Mouse (Mus musculus): Measurements from ENCODE around the gene Dusp2. TPM values are rescaled to one million over a fixed set of nuclear protein-coding genes. Genes with fewer than 3 reads are reported as not detected.

Dusp2 gene
- polyA plus RNA-seq, 1 experiment = 13.9 TPM

GRCm38 (mm10) chr2:127310246-127310645, 25.7 kb upstream of the Dusp2 start:
- Histone ChIP-seq H3K4me3 (ENCODE audit: insufficient read depth, poor library complexity, severe bottlenecking) (no peak overlapping the region), H3K79me3 (ENCODE audit: low read depth) (no peaks in the 10 kb centered on the region), H3K36me3 (ENCODE audit: control insufficient read depth, insufficient read depth) (no peaks in the 10 kb centered on the region), H3ac (ENCODE audit: control insufficient read depth, insufficient read length, low read depth) (no peak overlapping the region), H3K79me2 (ENCODE audit: control insufficient read depth, insufficient read depth) (no peaks in the 10 kb centered on the region), H3K27me3 (ENCODE audit: control insufficient read depth, insufficient read depth, insufficient read length) (no peaks in the 10 kb centered on the region)
- TF ChIP-seq USF1 (IDR thresholded peaks at IDR 0.05; ENCODE audit: low read depth) = no peak
- no peak for TF ChIP-seq FOSL1 (IDR thresholded peaks at IDR 0.05; ENCODE audit: insufficient read depth, low read length, poor library complexity, severe bottlenecking)
- no peak for TF ChIP-seq MYOG (IDR thresholded peaks at IDR 0.05; ENCODE audit: control insufficient read depth, extremely low read depth, insufficient read length)
- no peak for TF ChIP-seq CEBPB (IDR thresholded peaks at IDR 0.05; ENCODE audit: low read depth)
- no peak for TF ChIP-seq CTCF (IDR thresholded peaks at IDR 0.05; ENCODE audit: control insufficient read depth, insufficient read depth, insufficient read length)
- TF ChIP-seq MYOD1 (IDR thresholded peaks at IDR 0.05; ENCODE audit: control insufficient read depth, insufficient read length, low read depth) = no peak
- no peak for TF ChIP-seq MAX (IDR thresholded peaks at IDR 0.05)

GRCm38 (mm10) chr2:127310685-127311084, 25.3 kb upstream of the Dusp2 start:
- Histone ChIP-seq H3K36me3 (ENCODE audit: control insufficient read depth, insufficient read depth) (no peaks in the 10 kb centered on the region), H3ac (ENCODE audit: control insufficient read depth, insufficient read length, low read depth) (no peak overlapping the region), H3K27me3 (ENCODE audit: control insufficient read depth, insufficient read depth, insufficient read length) (no peaks in the 10 kb centered on the region), H3K79me3 (ENCODE audit: low read depth) (no peaks in the 10 kb centered on the region), H3K79me2 (ENCODE audit: control insufficient read depth, insufficient read depth) (no peaks in the 10 kb centered on the region), H3K4me3 (ENCODE audit: insufficient read depth, poor library complexity, severe bottlenecking) (no peak overlapping the region)
- no peak for TF ChIP-seq FOSL1 (IDR thresholded peaks at IDR 0.05; ENCODE audit: insufficient read depth, low read length, poor library complexity, severe bottlenecking)
- no peak for TF ChIP-seq MYOG (IDR thresholded peaks at IDR 0.05; ENCODE audit: control insufficient read depth, extremely low read depth, insufficient read length)
- TF ChIP-seq CEBPB (IDR thresholded peaks at IDR 0.05; ENCODE audit: low read depth) = no peak
- no peak for TF ChIP-seq MAX (IDR thresholded peaks at IDR 0.05)
- TF ChIP-seq MYOD1 (IDR thresholded peaks at IDR 0.05; ENCODE audit: control insufficient read depth, insufficient read length, low read depth) = no peak
- no peak for TF ChIP-seq CTCF (IDR thresholded peaks at IDR 0.05; ENCODE audit: control insufficient read depth, insufficient read depth, insufficient read length)
- TF ChIP-seq USF1 (IDR thresholded peaks at IDR 0.05; ENCODE audit: low read depth) = no peak

- H3K79me2 ChIP-seq (ENCODE audit: control insufficient read depth, insufficient read depth) = no peaks in the 10 kb centered on the region
- no peak overlapping the region for H3K4me3 ChIP-seq (ENCODE audit: insufficient read depth, poor library complexity, severe bottlenecking)
- H3K27me3 ChIP-seq (ENCODE audit: control insufficient read depth, insufficient read depth, insufficient read length) = no peaks in the 10 kb centered on the region
- H3ac ChIP-seq (ENCODE audit: control insufficient read depth, insufficient read length, low read depth) = no peak overlapping the region
- TF ChIP-seq MYOD1 (IDR thresholded peaks at IDR 0.05; ENCODE audit: control insufficient read depth, insufficient read length, low read depth) (no peak), CEBPB (IDR thresholded peaks at IDR 0.05; ENCODE audit: low read depth) (no peak), MYOG (IDR thresholded peaks at IDR 0.05; ENCODE audit: control insufficient read depth, extremely low read depth, insufficient read length) (no peak), FOSL1 (IDR thresholded peaks at IDR 0.05; ENCODE audit: insufficient read depth, low read length, poor library complexity, severe bottlenecking) (no peak), MAX (IDR thresholded peaks at IDR 0.05) (no peak), USF1 (IDR thresholded peaks at IDR 0.05; ENCODE audit: low read depth) (no peak)
- no peaks in the 10 kb centered on the region for H3K79me3 ChIP-seq (ENCODE audit: low read depth)
- H3K36me3 ChIP-seq (ENCODE audit: control insufficient read depth, insufficient read depth) = no peaks in the 10 kb centered on the region
Measured at GRCm38 (mm10) chr2:127311193-127311592, 24.8 kb upstream of the Dusp2 start.

GRCm38 (mm10) chr2:127312801-127313200, 23.2 kb upstream of the Dusp2 start:
- Histone ChIP-seq H3K4me3 (ENCODE audit: insufficient read depth, poor library complexity, severe bottlenecking) (no peak overlapping the region), H3K79me3 (ENCODE audit: low read depth) (no peaks in the 10 kb centered on the region), H3K27me3 (ENCODE audit: control insufficient read depth, insufficient read depth, insufficient read length) (no peaks in the 10 kb centered on the region), H3ac (ENCODE audit: control insufficient read depth, insufficient read length, low read depth) (no peak overlapping the region), H3K79me2 (ENCODE audit: control insufficient read depth, insufficient read depth) (no peaks in the 10 kb centered on the region), H3K36me3 (ENCODE audit: control insufficient read depth, insufficient read depth) (no peaks in the 10 kb centered on the region)
- no peak for TF ChIP-seq MYOG (IDR thresholded peaks at IDR 0.05; ENCODE audit: control insufficient read depth, extremely low read depth, insufficient read length)
- TF ChIP-seq CEBPB (IDR thresholded peaks at IDR 0.05; ENCODE audit: low read depth) = no peak
- TF ChIP-seq MAX (IDR thresholded peaks at IDR 0.05) = no peak
- TF ChIP-seq USF1 (IDR thresholded peaks at IDR 0.05; ENCODE audit: low read depth) = no peak
- no peak for TF ChIP-seq CTCF (IDR thresholded peaks at IDR 0.05; ENCODE audit: control insufficient read depth, insufficient read depth, insufficient read length)
- TF ChIP-seq FOSL1 (IDR thresholded peaks at IDR 0.05; ENCODE audit: insufficient read depth, low read length, poor library complexity, severe bottlenecking) = no peak
- no peak for TF ChIP-seq MYOD1 (IDR thresholded peaks at IDR 0.05; ENCODE audit: control insufficient read depth, insufficient read length, low read depth)

GRCm38 (mm10) chr2:127313878-127314277, 22.1 kb upstream of the Dusp2 start:
- no peaks in the 10 kb centered on the region for H3K27me3 ChIP-seq (ENCODE audit: control insufficient read depth, insufficient read depth, insufficient read length)
- no peaks in the 10 kb centered on the region for H3K79me2 ChIP-seq (ENCODE audit: control insufficient read depth, insufficient read depth)
- H3K79me3 ChIP-seq (ENCODE audit: low read depth) = no peaks in the 10 kb centered on the region
- TF ChIP-seq USF1 (IDR thresholded peaks at IDR 0.05; ENCODE audit: low read depth) = no peak
- TF ChIP-seq CTCF (IDR thresholded peaks at IDR 0.05; ENCODE audit: control insufficient read depth, insufficient read depth, insufficient read length) = peak; percentile 49
- H3ac ChIP-seq (ENCODE audit: control insufficient read depth, insufficient read length, low read depth) = no peak overlapping the region
- no peak overlapping the region for H3K4me3 ChIP-seq (ENCODE audit: insufficient read depth, poor library complexity, severe bottlenecking)
- H3K36me3 ChIP-seq (ENCODE audit: control insufficient read depth, insufficient read depth) = no peaks in the 10 kb centered on the region

- no peak for TF ChIP-seq FOSL1 (IDR thresholded peaks at IDR 0.05; ENCODE audit: insufficient read depth, low read length, poor library complexity, severe bottlenecking)
- no peak for TF ChIP-seq CEBPB (IDR thresholded peaks at IDR 0.05; ENCODE audit: low read depth)
- no peak for TF ChIP-seq MYOD1 (IDR thresholded peaks at IDR 0.05; ENCODE audit: control insufficient read depth, insufficient read length, low read depth)
- TF ChIP-seq MYOG (IDR thresholded peaks at IDR 0.05; ENCODE audit: control insufficient read depth, extremely low read depth, insufficient read length) = no peak
- TF ChIP-seq MAX (IDR thresholded peaks at IDR 0.05) = no peak
- no peak for TF ChIP-seq USF1 (IDR thresholded peaks at IDR 0.05; ENCODE audit: low read depth)
- TF ChIP-seq CTCF (IDR thresholded peaks at IDR 0.05; ENCODE audit: control insufficient read depth, insufficient read depth, insufficient read length) = no peak
- no peaks in the 10 kb centered on the region for H3K36me3 ChIP-seq (ENCODE audit: control insufficient read depth, insufficient read depth)
- no peak overlapping the region for H3K4me3 ChIP-seq (ENCODE audit: insufficient read depth, poor library complexity, severe bottlenecking)
- no peaks in the 10 kb centered on the region for H3K27me3 ChIP-seq (ENCODE audit: control insufficient read depth, insufficient read depth, insufficient read length)
- H3ac ChIP-seq (ENCODE audit: control insufficient read depth, insufficient read length, low read depth) = no peak overlapping the region
- H3K79me2 ChIP-seq (ENCODE audit: control insufficient read depth, insufficient read depth) = no peaks in the 10 kb centered on the region
- H3K79me3 ChIP-seq (ENCODE audit: low read depth) = no peaks in the 10 kb centered on the region
Measured at GRCm38 (mm10) chr2:127314467-127315154, 21.3 kb upstream of the Dusp2 start.

Data from C2C12 (cell line).